Mouse (Mus musculus) cerebellum, postnatal 25 days (tissue): ENCODE data around the gene Lipo4.
"Not testable (repeated sequence)": the region's sequence is repeated elsewhere in the genome, so short reads cannot be mapped to it uniquely, and the experiment has no call there.

ENCODE experiments used
- DNase-seq, 2 experiments: peaks; one replicate each; pipeline ENCODE4 v3.0.0; 2021; ENCODE audit warnings: mixed read lengths in 2 of 2

Gene Lipo4

DNA sequence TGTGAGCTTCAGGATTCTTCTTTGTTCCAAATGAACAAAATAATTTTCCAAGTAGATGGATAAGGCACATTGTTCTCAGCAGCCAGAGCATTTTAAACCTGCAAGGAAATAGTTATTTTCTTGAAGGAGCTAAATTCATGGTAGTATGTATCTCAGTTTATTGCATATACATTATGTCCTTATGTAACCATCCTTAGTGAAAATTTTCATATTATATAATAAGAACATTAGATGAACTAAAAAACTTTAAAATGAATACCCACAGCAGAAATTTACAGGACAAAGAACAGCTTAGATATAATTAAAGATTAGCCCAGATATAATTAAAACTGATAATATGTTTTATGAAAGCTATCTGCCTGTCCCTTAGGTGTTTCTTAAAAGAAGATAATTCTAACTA lies at the start of gene Lipo4:
Gene Lipo4 (minus strand): TSS at position 101 of the 400 bp plus-strand sequence.
- no peak for DNase-seq

DNA sequence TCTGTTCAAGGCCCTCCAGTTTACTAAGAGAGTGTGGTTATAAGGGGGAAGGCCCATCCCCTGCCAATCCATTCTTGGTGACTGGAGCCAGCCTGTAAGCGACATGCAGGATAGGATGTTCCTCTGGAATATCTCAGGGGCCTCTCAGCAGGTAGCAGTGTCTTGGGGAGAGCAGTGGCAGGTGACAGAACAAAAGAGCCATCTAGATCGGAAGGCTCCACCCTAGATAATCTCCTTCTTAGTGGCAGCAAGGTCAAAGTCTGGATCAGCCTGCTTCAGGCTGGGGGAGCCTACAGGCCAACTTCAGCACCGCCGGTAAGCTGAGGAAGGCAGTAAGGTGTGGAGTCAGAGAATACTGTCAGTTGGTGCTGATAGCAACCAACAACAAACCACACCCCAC lies 61.2 kb downstream of the Lipo4 start:
- DNase-seq: not testable (repeated sequence)

DNA sequence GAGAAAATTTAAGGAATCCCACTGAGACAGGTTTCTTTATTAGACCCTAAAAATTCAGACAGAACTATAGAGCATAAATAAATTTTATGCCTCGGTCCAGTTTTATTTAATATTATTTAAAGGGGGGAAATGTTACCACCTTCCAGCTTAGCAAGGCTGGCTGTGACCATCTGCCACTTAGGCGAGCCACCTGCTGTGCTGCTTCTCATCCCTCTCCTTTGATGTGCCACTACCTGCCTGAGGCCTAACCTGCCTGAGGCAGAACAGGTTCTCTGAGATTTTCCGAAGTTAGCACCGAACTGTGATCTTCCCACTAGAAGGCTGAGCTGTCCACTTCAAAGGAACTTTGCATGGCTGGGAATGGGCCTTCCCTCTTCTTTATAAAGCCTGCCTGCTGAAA lies 63.9 kb downstream of the Lipo4 start:
- DNase-seq: peak; percentile 56 to 73
